Mouse (Mus musculus): ENCODE measurements around the gene Wnt7b. TPM values are rescaled to one million over a fixed set of nuclear protein-coding genes. Genes with fewer than 3 reads are reported as not detected.

Wnt7b gene
- total RNA-seq (2022), result 10 to 100 TPM; 45.9 to 52.4 (median 49.1) TPM

DNA sequence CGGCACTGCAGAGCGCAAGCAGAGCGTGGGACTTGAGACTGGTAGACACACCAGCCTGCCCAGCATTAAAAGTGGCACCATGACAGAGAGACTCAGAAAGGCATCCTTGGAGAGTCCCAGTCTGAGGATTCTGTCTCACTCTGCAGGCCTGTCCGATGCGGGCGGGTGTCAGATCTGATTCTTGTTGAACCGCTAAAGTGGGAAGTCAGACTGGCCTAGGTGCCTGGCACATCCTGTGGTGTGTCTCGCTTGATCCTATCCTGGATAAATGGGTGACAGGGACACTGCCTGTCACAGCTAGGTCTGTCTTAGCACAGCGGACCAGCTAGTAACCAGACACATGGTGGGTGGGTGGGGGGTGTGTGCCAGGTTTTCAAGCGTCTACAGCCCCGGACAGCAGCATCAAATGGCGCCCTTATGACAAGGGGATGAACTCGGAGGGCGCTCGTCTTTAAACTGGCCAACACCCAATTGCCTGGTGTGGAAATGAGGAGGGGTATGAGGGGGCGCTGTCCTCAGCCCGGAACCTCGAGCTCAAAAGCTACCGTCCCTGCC is at the start of gene Wnt7b:
Wnt7b (minus strand) TSS at position 118 of the 555 bp plus-strand sequence.
- no peak for DNase-seq (ENCODE audit: low spot score in 2 of 2)

DNA sequence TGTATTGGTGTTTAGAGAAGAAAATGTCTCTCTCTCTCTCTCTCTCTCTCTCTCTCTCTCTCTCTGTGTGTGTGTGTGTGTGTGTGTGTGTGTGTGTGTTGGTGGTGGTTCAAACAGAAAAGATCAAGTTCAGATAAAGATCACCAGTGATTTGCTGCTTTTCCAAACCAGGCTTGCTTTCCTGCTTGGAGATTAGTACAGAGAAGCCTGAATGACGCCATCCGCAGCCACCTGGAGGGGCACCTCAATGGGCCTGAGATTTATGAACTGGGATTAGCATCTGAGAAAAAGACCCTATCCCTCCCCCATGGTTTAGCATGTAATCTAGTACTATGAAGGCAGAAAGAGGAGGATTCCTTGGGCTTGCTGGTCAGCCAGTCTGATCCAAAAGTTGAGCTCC is 49.3 kb upstream of the Wnt7b start:
- no peak for DNase-seq (ENCODE audit: low spot score in 2 of 2)

DNA sequence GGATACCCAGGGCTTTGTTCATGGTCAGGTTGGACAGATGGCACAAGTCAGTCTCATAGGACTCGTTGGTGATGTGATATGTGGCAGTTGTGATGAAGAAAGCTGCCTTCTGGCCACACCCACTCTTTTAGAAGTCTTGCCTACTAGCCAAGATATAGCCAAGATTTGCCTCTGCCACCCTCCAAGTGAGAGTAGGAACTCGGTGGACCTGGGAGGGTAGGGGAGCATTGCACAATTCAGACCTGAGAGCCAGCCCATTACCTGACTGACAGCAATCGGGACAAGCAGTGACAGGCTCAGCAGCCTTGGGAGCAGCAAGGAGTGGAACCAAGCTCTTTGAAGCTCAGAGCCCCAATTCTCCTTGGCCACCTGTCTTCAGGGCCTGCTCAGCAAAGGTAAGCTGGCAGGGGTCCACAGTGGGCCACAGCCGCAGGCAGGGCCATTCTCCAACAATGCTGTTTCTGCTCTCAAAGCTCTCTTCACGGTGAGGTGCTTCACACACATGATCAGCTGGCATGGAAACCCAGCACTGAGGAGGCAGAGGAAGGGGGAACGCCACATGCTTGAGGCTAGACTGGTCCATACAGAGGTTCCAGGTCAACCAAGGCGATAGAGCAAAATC is 47.8 kb upstream of the Wnt7b start:
- DNase-seq (ENCODE audit: low spot score in 2 of 2), result no peak

DNA sequence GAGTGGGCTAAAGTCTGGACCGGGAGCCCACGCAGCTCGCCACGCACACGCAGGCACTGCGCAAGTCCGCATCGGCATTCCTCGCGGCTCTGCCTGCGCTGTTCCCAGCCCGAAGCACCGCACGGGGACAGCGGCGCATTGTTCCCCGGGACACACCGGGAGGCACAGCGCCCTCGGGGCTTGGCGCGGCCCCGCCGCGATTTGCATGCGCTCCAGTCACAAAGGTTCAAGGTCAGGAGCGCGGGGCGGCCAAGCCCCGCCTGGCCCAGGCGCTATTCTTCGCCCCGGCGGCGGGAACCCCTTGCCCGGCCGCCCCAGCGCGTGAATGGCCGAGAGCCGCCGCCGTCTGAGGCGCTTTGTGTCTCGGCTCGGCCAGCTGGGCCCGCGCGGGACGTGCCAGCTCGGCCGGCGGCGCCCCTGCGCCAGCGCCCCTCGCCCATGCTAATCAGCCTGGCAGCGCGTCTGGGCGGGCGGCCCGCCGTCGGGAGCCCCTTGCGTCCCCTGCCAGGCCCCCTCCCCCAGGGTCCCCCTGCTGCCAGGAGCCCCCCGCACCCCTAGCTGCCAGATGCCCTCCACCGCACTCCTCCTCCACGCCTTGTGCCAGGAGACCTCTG is 43.5 kb upstream of the Wnt7b start:
- DNase-seq (ENCODE audit: low spot score in 2 of 2), result peak in 1 of 2 experiments; percentile 76

DNA sequence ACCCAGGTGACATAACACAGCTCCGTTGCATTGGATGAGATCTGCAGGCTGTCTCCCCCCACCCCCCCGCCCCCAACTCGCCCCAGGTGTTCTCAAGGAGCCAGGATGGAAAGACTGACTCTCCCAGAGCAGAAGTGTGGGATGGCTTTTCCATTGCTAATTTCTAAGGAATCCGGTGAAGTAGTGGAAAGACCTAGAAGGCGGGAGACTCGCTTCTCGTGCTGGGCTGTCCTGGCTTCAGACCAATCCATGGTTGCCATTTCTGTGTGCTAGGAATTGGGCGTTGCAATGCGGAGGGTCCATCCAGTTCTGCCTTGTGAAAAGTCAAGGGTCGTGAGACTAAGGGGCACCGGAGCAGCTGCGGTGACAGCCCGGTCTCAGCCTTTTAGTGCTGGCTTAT is 39.9 kb upstream of the Wnt7b start:
- DNase-seq (ENCODE audit: low spot score in 2 of 2), result no peak

DNA sequence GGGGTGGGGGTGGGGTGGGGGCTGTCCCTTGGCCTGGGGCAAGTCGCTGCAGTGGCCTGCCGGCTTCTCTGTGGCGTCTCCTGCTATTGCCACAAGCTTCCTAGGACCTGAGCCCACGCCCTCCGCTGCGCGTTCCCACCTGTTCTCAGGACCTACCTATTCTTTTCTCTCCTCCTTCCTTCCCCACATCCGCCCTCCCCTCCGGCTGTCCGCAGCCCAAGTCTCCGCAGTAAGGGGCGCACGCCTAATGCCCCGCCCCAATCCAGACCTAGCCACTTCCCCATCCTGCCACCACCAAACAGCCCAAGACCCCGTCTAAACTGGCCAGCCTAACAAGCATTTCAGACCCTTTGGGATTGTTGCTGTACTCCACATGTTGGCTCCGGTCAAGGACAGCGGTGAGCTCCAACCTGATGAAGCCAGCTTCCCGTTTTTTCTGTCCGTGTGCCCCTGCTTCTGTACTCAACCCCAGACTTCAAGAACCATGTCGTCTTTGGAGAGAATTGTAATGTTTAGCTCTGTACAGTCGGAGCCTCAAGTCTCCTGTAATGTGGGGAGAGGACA is 33.3 kb upstream of the Wnt7b start:
- DNase-seq (ENCODE audit: low spot score in 2 of 2), result no peak

DNA sequence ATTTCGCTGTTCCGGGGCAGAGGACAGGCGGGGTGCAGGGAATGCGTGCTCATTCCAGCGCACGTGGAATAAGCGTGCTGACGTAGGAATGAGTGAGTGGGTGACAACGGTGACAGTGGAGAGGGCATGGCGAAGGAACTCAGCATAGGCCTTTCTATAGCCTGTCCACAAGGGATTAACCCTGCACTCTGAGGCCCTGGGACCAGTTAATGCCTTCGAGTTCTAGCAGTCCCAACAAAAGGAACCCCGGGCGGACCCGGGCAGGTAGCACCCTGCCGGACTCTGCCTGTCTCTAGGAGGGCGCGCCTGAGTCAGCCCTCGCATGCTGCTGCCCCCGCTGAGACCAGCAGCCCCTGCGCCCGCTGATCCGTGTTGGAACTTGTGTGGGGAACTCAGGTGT is 32.8 kb upstream of the Wnt7b start:
- no peak for DNase-seq (ENCODE audit: low spot score in 2 of 2)

DNA sequence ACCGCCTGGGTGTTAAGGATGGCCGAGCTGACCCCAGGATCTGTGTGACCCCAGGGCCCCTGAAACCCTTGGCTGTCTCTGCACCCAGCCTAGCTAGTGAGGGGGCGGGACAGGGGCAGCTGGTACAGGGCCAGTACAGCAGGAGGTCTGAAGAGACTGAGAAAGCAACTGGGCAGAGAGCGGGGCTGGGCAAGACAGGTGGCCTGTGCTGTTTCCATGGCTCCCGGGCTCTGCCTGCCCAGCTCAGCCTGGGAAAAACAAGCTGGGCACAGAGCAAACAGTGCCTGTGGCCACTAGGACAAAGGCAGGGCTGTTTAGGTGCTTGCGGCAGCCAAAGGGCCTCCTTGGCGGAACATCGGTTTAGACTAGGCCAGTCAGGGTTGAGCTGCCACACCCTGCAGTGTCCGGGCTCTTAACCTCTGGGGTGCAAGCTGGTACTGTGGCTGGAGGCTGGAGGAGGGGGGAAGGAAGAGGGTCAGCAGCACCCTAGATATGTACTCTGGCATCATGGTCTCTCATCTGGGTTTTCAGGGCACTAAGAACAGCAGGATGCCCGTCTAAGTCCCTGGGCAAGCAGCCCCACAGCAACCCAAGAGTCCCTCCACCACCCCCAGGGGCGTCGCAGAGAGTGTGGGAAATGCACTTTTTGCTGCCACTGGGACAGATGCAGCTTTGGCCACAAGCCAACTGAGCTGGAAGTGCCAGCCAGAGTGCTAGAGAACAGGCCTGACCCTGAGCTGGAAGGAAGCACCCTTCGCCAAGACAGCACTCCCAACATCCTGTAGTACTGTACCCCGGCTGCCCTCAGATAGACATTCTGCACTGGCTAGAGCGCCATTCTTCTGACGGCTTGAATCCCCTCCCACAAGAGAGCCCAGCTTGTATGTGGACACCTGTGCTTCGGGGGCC is 31.3 kb upstream of the Wnt7b start:
- peak; percentile 82 to 88 for DNase-seq (ENCODE audit: low spot score in 2 of 2)

DNA sequence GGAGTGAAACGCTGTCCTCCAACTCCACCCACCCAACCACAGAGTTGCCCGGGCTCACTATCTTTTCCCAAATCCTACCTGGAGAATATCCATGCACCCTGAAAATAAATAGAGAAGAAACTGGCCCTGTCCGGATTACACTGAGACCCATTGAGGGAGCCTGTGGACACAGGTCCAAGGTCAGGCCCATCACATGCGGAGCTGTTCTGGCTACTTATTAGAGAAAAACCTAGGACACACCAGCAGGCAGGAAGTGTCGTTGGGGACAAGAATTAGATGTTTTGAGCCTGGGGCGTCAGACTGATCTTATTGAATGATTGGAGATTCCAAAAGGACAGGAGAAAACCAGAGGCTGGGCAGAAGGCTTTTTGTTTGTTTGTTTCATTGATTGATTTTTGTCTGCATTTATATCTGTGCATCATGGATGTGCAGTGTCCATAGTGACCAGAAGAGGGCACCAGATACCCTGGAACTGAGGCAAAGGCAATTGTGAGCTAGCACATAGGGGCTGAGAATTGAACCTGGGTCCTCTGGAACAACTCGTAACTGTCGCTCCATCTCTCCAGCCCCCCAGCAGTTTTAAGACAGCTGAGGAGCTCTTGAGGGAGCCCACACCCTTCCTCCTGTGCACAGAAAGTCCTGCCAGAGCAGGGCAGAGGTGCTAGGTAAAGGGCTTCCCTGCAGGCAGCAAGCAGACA is 30.5 kb upstream of the Wnt7b start:
- peak in 1 of 2 experiments; percentile 71 for DNase-seq (ENCODE audit: low spot score in 2 of 2)

DNA sequence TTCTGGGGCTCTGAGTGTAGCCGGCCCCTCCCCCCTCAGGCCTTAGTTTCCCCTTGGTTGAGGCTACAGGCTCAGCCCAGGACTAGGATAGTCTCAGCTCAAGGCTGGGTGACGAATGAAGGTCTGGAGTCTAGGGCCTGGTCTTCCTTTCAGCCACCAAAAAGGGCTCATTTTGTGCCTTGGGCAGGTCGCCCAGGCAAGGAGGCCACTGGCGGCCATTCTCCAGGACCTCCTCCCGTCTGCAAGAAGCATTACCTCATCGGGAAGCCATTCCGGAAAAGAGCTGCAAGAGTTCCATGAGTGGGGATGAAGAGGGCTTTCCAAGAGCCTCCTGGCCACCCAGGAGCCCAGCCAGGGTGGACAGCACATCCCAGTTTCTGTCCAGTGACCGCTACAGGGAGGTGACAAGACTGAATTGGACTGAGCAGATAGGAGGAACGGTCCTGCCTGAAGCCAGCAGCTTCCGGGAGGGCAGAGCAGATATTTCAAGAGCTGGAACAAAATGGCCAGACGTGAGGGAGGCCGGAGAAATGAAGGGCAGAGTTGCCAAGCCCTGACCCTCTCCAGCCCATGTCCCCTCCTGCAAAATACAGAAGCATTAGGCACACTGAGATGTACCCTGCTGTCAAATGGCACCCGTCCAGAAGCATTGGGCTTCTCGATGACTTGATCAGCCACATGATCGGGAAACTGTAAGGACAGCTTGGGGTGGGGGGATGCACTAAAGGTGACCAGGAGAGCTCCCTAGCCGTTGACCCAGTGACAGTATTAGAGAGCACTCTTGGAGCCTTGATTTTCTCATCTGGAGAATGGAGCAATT is 29.6 kb upstream of the Wnt7b start:
- peak in 1 of 2 experiments; percentile 56 for DNase-seq (ENCODE audit: low spot score in 2 of 2)

DNA sequence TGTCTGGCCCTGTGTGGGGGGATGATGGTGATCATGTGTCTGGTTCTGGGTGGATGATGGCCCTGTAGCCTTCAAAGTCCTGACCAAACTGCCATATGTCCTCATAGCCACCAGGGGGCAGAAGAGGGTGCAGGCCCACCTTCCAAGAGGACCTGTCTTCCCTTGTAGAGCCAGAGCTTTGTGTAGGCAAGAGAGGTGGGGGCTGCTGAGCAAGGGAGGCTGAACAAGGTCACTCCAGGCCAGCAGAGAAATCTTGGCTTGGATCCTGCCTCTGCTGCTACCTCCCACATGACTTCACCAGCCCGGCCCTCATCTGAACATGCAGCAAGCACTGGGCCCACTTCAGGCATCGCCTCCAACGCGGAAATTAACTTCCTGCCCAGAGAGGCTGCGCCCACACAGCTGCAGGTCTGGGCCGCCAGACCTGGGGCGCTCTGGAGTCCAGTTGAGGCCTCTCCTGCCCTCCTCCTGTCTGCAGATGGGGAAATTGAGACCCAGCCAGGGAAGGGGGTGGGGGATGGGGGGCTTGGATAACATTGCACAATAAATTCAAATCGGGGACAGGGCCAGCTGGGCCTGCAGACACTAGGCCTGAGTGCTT is 28.4 kb upstream of the Wnt7b start:
- DNase-seq (ENCODE audit: low spot score in 2 of 2), result peak; percentile 74 to 89

DNA sequence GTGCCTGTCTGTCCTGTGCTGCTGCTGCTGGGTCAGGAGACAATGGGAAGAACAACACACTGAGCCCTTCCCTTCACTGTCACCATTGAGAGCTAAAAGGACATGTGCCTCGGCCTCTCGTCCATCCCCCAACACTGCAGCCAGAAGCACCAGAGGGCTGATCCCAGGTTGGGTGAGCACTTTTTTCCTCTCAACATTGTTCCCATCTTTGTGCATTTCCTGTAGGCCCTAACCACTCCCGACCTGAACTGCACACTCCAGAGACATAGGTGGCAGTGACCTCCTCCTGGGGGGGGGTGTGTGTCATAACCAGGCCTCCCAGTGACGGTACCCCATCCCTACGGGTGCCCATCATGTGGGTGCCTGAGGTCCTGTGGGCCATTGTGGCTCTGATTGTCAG is 27.8 kb upstream of the Wnt7b start:
- no peak for DNase-seq (ENCODE audit: low spot score in 2 of 2)

DNA sequence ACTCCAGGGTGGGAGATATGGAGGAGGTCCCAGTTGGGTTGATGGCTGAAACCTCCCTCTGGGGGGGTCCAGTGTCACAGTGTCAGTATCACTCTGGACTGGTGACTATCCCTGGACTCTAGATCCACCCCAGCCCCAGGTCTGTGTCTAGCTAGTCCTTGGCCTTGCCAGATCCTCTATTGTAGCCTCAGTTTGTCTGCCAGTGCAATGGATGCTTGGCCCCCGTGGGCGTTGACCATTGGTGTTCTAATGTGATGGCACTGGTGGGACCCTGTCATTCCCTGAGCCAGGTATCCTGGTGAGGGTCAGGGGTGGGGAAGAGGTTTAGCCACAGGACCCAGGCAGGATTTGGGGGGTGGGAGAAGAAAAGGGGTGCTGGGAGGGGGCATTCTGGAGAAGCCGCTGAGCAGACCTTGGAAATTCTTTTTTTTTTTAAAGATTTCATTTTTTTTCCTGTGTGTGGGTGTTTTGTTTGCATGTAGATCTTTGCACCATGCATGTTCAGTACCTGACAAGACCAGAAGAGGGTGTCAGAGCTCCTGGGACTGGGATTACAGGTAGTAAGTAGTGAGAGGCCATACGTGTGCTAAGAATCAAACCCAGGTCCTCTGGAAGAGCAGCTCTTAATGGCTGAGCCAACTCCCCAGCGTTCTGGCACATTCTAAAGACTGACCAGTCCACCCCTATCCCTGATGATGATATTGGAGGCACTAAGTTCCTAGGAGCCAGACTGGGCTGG is 27.2 kb upstream of the Wnt7b start:
- no peak for DNase-seq (ENCODE audit: low spot score in 2 of 2)

DNA sequence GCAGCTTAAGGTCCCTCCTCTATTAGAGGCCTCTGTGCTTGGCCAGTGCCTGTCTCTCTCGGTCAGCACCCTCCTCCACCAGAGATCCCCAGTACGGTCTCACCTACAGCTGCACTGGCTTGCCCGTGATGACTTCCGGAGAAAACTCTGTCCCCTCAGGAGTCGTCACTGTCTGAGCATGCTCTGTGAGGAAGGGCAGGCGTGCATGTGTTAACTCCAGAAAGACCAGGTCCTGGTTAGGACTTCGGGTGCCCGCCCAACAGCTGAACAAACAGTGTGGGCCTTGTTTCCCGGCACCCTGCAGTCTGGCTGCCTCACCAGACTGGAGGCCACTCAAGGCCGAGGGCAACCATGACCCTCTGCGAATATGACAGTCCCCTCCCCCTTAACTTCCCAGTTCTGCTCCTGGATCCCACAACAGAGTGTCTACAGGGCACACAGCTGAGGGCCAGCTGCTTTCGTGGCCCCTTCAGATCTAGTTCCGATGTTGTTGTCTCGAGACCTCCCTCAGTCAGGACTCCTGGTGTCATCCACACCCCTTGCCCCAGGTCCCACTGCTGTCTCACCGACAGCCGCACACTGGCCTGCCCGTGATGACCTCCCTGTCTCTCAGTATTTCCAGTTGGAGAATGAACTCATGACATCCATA is 23.8 kb upstream of the Wnt7b start:
- DNase-seq (ENCODE audit: low spot score in 2 of 2), result no peak

DNA sequence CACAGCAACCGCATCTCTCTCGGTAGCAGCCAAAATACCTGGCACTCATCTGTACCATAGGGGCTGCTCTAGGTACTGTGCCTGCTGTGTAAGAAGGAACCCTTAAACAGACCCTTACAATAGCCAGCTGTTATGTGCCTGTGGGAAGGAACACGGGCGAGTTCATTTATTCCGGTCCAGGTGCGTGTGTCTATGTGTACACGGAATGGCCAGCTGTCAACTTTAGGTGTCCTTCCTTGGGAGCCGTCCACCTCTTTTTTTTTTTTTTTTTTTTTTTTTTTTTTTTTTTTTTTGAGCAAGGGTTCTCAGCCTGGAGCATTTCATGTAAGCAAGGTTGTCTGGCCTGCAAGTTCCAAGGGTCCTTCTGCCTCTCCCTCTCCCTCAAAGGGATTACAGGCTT is 22.7 kb upstream of the Wnt7b start:
- no peak for DNase-seq (ENCODE audit: low spot score in 2 of 2)

DNA sequence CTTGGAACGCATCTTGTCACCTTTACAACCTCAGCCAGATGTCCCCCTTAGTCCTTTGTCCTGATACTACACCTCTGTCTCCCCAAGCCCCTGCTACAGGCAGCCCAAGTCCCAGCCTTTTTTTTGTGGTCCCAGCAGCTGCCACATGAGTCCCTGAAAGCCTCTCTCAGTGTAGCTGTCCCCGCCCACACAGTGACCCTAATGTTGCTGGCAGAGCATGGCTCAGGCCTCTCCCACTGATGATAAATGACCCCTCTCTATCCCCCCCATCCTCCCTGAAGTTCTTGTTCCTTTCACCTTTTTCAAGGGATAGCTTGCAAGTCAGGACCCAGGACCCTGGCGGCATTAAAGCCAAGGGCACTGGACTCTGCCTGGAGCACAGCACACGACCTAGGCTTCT is 22.2 kb upstream of the Wnt7b start:
- DNase-seq (ENCODE audit: low spot score in 2 of 2), result no peak

DNA sequence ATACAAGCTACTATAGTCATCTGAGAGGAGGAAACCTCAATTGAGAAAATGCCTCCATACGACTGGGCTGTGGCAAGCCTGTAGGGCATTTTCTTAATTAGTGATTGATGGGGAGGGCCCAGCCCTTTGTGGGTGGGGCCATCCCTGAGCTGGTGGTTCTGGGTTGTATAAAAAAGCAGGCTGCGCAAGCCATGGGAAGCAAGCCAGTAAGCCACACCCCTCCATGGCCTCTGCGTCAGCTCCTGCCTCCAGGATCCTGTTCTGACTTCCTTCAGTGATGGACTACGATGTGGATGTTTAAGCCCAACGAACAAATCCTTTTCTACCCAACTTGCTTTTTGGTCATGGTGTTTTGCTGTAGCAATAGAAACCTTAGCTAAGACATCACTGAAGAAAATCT is 21.1 kb upstream of the Wnt7b start:
- no peak for DNase-seq (ENCODE audit: low spot score in 2 of 2)

DNA sequence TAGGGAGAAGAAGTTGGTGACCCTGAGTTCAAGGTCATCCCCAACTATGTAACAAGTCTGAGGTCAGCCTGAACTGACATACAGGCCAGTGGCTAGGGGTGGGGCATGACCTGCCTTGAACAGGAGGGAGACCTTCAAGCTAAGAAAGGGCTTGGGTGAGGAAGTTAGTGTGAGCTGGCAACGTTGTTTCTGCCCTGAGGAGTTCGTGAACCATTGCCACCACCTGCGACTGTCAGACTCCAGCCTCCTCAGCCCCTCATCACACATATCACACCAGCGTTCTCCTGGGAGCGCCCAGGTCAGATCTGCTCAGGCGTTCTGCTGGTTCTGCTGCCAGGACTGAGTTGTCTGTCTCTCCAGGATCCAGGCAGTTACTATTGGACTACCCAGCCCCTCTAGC is 20.5 kb upstream of the Wnt7b start:
- DNase-seq (ENCODE audit: low spot score in 2 of 2), result no peak

DNA sequence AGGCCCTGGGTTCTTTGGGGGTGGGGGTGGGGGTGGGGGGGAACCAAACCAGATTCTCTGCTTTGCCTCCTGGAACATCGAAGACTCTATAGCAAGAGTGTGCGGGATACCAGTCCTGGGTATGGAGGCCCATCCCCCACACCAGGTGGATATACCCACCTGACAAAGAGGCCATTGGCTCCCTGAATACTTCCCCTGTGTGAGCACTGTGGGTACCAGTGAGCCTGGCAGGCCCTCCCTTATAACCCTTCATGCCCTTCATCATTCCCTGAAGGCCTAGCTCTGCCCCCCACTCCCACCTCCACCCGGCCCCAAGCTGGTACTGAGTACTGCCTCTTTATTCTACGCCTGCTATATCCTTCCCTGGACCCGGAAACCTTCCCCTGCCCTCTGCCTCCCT is 19.7 kb upstream of the Wnt7b start:
- DNase-seq (ENCODE audit: low spot score in 2 of 2), result no peak
